Mouse (Mus musculus) cerebellum, adult 11-12 months (tissue): ENCODE measurements at regions not wholly inside any gene's neighbourhood (a gene's known extent, or its start where the extent isn't known, plus 50 kb on each side); places are given as distances from the start of the nearest gene placed in this dataset.

Experiments
- DNase-seq: peaks from one replicate; pipeline ENCODE4 v3.0.0; 2022

DNA sequence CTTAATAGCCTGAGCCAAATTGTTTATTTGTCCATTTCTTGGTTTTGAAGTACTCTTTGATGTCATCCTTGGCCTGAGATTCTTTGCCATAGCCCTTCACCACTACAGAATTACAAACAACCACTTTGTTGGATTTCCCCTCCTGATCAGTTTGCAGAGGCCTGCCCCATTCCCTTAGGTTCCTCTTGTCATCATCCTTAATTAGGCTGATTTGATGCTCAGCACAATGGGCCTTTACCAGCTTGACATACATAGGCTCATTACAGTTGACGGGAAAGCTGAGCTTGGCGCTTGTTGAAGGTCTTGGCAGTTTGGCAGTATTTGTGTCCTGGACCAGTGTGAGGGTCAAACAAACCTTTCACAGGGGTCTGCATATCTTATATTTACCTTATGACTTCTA lies 143.2 kb upstream of the Krr1 start:
- DNase-seq: no peak

DNA sequence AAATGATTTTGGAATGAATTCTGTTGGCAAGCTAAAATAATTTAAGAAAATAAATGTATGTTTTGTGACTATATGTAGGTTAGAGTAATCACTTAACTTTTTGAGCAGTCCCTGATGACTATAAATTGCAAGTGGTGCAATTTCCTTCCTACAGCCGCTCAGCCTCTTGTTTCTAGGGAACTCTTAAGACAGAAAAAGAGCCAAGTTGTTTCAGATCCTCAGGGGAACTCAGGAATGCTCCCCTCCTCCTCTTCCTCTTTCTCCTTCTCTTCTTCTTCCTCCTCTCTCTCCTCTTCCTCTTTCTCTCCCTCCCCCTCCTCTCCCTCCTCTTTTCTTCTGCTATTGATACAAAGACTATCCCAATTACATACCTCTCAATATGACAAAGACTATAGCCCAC lies 141.4 kb upstream of the Krr1 start:
- no peak for DNase-seq

- no peak for DNase-seq
These were observed 138.9 kb upstream of the Krr1 start for GRCm38 (mm10) chr10:111833611-111834010.

DNA sequence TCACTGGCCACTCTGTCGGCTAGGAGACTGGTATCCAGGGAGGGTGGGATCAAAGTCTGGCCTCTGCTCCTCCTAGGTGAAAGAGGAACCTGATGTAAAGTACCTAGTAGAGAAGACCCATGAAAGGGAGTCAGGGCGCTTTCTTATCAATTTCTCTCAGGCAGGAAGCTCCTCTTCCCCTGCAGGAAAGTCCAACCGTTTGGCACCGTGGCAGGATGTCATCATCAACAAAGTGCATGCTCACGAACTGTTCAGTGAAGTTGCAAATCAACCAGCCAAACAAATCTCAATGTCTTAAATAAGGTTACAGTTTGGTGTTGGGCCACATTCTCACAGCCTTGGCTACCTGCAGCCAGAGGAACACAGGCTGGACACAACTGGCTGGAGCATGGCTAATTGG lies 138.2 kb upstream of the Krr1 start:
- no peak for DNase-seq

DNA sequence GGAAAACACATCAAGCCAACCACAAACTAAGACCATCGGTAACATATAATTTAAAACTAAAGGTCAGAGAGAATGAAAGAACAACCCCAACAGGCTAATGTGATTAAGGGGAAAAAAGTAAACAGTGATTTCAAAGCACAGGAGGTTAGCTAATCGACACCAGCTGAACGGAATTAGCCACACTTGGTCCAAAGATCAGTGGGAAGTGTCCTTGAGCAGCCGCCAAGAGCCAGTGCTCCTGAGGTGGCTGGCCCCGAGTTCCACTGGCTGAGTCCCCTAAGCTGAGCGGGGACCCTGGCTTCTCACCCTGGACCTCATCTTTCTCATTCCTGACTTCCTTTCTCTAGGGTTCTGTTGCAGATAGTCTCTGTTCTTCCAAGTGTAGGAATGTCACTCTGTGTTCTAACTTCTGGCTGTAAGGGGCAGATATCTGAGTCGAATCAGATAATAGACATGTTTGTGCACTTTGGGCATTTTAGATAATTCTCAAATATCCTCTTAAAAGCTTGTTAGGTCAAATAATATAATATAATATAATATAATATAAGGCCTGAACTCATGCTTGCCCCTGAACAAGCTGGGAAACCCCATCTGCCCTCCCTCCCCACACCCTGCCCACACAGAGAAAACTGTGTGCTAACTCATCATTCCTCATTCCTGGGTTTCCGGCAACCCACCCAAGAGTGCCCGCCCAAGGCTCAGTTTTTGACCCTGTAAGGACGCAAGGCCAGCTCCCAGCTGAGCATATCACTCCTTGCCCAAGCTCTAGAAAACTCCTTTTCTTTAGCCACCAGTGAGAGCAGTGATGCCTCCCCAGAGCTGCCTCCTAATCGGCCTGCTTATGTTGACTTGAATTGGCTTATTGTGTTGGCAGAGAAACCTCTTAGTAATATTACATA lies 137.3 kb upstream of the Krr1 start:
- DNase-seq: no peak

DNA sequence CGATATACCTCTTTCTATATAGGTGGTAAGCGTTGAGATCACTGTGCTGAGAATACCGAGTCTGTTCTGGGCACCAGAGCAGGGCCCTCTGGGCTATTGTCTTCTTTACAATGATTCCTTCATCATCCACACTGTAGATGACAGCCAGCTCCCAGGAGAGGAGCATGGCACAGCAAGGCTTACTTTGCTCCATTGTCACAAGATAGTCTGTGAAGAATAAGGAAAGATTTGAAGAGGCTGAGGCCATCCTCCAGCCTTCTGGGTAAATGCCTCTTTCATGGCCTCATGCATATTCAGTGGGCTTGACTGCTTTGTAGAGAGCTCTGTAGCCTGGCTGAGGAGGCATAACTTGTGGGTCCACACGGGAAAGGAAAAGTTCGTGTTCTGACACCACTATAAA lies 136.3 kb upstream of the Krr1 start:
- no peak for DNase-seq

GRCm38 (mm10) chr10:111836802-111837201 lies 135.7 kb upstream of the Krr1 start:
- no peak for DNase-seq

GRCm38 (mm10) chr10:111842321-111842775 lies 130.1 kb upstream of the Krr1 start:
- no peak for DNase-seq

DNA sequence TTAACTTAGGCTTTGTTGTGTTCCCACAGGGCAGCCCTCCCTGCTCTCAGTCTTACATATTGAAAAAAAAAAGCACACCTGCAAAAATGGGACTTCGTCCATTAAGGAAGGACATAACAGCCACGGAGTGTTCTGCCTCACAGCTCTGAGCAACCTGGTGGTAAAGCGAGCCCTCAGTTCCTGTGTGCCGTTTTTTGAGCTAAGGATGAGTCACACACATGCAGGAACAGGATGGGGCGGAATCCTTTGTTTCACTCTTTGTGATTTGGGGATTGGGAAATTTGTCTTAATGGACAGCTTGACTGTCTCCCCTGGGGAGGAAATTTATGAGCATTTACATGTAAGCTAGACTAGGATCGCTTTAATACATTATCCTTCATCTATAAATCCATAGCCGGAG lies 129.6 kb upstream of the Krr1 start:
- DNase-seq: no peak

DNA sequence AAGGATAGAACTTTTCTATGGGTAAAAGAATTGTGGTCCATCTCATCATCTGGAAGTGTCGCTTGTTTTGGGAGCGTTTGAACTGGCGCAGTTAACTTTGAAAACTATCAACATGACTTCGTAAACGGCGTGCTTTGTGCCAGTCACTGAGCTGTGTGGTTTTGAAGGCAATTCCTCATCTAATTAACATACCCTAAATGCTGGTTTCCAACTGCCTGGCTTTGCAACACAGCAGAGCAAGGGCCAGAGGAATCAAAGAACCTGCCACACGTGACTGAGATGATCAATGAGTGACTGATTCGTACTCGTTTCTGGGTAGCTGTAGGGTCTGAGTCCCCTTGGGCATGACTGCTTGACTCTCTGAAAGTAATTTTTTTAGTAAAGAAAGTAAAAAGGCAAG lies 129.2 kb upstream of the Krr1 start:
- DNase-seq: no peak

DNA sequence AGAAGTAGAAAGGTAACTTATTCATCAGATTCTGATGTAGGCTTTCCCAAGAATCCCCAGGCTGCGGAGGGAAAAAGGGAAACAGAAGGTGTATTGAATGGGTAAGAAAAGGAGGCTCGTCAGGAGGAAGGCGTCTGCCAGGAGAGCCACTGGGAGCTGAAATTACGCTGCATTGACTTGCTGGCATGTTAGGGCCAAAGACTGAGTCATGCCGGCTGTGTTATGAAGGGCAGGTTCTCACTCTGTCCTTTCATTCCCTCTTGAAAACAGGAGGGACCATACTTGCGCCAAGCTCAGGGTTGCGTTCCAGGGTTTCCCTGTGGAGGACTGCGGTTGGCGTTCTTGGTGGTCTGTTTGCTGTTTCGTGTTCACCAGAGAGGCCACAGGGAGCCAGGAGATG lies 128.3 kb upstream of the Krr1 start:
- peak; percentile 10 for DNase-seq

DNA sequence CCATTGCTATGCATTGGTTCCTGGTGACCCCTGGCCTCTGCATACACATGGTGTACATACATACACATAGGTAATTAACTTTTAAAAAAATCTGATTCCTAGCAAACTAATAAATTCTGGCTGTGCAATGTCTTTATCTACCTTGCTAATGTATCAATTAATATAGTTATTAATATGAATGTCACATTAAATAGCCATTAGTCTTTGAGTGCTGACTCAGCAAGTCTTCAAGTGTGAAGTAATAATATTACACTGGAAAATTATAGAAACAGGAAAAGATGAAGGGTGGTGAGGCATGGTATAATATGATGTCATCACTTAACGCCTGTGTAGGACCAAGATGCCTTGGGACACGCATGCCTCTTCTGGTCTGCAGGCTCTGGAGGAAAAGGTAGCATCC lies 126.5 kb upstream of the Krr1 start:
- no peak for DNase-seq

GRCm38 (mm10) chr10:111854254-111854653 lies 118.2 kb upstream of the Krr1 start:
- DNase-seq: no peak

DNA sequence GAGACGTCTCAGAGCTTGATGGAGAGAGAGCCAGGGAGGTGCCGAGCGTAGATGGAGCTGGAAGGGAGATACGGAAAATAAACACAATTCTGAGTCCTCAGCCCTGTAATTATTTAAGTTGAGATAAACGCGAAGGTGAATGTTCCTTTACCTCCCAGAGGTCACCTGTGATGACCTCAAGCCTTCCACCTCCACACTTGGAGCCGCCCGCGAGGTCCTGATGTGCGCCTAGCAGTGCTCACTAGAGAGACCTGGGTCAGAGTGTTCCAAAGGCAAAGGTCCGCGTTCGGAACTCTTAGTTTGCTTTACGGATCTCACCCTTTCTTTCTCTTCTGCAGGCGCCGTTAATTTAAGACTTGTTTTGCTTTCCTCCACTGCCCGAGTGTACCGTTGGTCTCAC lies 117.0 kb upstream of the Krr1 start:
- DNase-seq: no peak

- DNase-seq: no peak
These were observed 114.1 kb upstream of the Krr1 start for GRCm38 (mm10) chr10:111858403-111858802.

- DNase-seq: no peak
These were observed 107.1 kb upstream of the Krr1 start for GRCm38 (mm10) chr10:111865286-111865830.

DNA sequence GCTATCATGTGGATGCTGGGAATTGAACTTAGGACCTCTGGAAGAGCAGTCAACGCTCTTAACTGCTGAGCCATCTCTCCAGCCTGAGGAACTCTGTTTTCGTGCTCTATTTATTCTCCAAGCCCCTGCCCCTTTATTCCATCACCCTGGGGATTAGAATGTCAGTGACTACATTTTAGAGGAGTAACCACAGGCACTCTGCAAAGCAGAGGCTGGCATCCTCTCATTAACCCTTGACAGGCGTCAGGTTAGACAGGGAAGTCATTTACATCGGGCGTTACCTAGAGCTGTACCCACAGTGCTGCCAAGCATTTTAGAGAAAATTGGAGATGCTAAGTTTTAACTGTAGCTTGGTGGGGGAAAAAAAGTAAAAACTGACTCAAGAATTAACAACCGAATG lies 105.4 kb upstream of the Krr1 start:
- no peak for DNase-seq

GRCm38 (mm10) chr10:111867538-111867937 lies 104.9 kb upstream of the Krr1 start:
- DNase-seq: no peak

DNA sequence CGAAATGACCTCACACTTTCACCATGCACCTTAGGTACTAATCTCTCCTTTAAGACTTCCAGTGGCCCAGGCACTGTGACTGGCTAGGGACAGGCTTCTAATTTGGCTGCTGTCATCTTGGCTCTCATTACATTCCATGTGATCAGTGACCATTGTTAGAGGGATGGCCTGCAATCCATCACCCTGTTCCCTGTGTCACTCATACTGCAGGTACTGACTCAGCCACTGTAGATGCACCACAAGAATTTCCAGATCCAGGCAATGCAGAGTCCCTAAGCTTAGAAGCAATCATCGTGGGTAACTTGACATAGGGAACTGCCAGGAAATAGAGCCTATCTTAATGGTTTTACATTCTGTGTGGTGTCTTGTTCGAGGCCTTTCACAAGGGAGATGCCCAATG lies 92.1 kb upstream of the Krr1 start:
- DNase-seq: no peak

- no peak for DNase-seq
These were observed 90.9 kb upstream of the Krr1 start for GRCm38 (mm10) chr10:111881339-111882211.

- no peak for DNase-seq
These were observed 89.9 kb upstream of the Krr1 start for GRCm38 (mm10) chr10:111882521-111882920.

GRCm38 (mm10) chr10:111884701-111885100 lies 87.8 kb upstream of the Krr1 start:
- peak; percentile 15 for DNase-seq

GRCm38 (mm10) chr10:111889111-111889510 lies 83.4 kb upstream of the Krr1 start:
- DNase-seq: no peak

- DNase-seq: no peak
These were observed 79.0 kb upstream of the Krr1 start for GRCm38 (mm10) chr10:111893489-111893888.
